Mouse (Mus musculus): Measurements from ENCODE around the gene Ppm1b. TPM values are rescaled to one million over a fixed set of nuclear protein-coding genes. Genes with fewer than 3 reads are reported as not detected.

Gene Ppm1b
- polyA plus RNA-seq, 1 experiment from 2014 or later, result 63.8 TPM

- ATAC-seq (replicated peaks; ENCODE audit: insufficient number of reproducible peaks, insufficient read depth, low FRiP score, low read depth), result no peak
- no peaks in the 10 kb centered on the region for H3K9me3 ChIP-seq (replicated peaks)
- H3K4me1 ChIP-seq (replicated peaks), result 0 out of 2 replicates have a peak, but pooled peaks cover 13% of the 10 kb centered on the region
- H3K27ac ChIP-seq, result no peak overlapping the region
- no peaks in the 10 kb centered on the region for H3K27me3 ChIP-seq
- H3K36me3 ChIP-seq, result no peaks in the 10 kb centered on the region
- 60% methylated on average over 9 of the region's 9 CpGs for WGBS
- no peak overlapping the region for H3K4me2 ChIP-seq
- H3K9ac ChIP-seq, result no peak overlapping the region
- H3K4me3 ChIP-seq, result no peak overlapping the region
Observed at GRCm38 (mm10) chr17:84940017-84940731, 16.4 kb upstream of the Ppm1b start.

GRCm38 (mm10) chr17:84941291-84941868, 15.2 kb upstream of the Ppm1b start:
- no peak overlapping the region for H3K4me2 ChIP-seq
- 0 out of 2 replicates have a peak, but pooled peaks cover 13% of the 10 kb centered on the region for H3K4me1 ChIP-seq (replicated peaks)
- H3K9ac ChIP-seq, result no peak overlapping the region
- H3K9me3 ChIP-seq (replicated peaks), result no peaks in the 10 kb centered on the region
- H3K27me3 ChIP-seq, result no peaks in the 10 kb centered on the region
- ATAC-seq (replicated peaks; ENCODE audit: insufficient number of reproducible peaks, insufficient read depth, low FRiP score, low read depth), result no peak
- 68% methylated on average over 13 of the region's 13 CpGs for WGBS
- no peaks in the 10 kb centered on the region for H3K36me3 ChIP-seq
- H3K4me3 ChIP-seq, result no peak overlapping the region
- no peak overlapping the region for H3K27ac ChIP-seq

GRCm38 (mm10) chr17:84942358-84943032, 14.0 kb upstream of the Ppm1b start:
- Histone ChIP-seq H3K4me1 (replicated peaks) (0 out of 2 replicates have a peak, but pooled peaks cover 13% of the 10 kb centered on the region), H3K27ac (no peak overlapping the region; the same call in 1 of the 2 replicates), H3K36me3 (no peaks in the 10 kb centered on the region), H3K4me3 (no peak overlapping the region), H3K4me2 (no peak overlapping the region), H3K9ac (no peak overlapping the region), H3K9me3 (replicated peaks) (no peaks in the 10 kb centered on the region), H3K27me3 (no peaks in the 10 kb centered on the region)
- 57% methylated on average over 10 of the region's 10 CpGs for WGBS
- ATAC-seq (replicated peaks; ENCODE audit: insufficient number of reproducible peaks, insufficient read depth, low FRiP score, low read depth), result no peak

GRCm38 (mm10) chr17:84943033-84943393, 13.5 kb upstream of the Ppm1b start:
- no peak for ATAC-seq (replicated peaks; ENCODE audit: insufficient number of reproducible peaks, insufficient read depth, low FRiP score, low read depth)
- H3K4me2 ChIP-seq, result no peak overlapping the region
- no peak overlapping the region for H3K4me3 ChIP-seq
- H3K27ac ChIP-seq, result no peak overlapping the region
- WGBS, result 47% methylated on average over 2 of the region's 2 CpGs
- H3K4me1 ChIP-seq (replicated peaks), result 0 out of 2 replicates have a peak, but pooled peaks cover 13% of the 10 kb centered on the region
- no peaks in the 10 kb centered on the region for H3K36me3 ChIP-seq
- no peak overlapping the region for H3K9ac ChIP-seq
- no peaks in the 10 kb centered on the region for H3K9me3 ChIP-seq (replicated peaks)
- no peaks in the 10 kb centered on the region for H3K27me3 ChIP-seq

GRCm38 (mm10) chr17:84944348-84944747, 12.2 kb upstream of the Ppm1b start:
- no peak overlapping the region for H3K4me3 ChIP-seq
- H3K9me3 ChIP-seq (replicated peaks), result no peaks in the 10 kb centered on the region
- H3K4me2 ChIP-seq, result no peak overlapping the region
- H3K9ac ChIP-seq, result no peak overlapping the region
- H3K4me1 ChIP-seq (replicated peaks), result 0 out of 2 replicates have a peak, but pooled peaks cover 13% of the 10 kb centered on the region
- H3K27ac ChIP-seq, result no peak overlapping the region
- H3K27me3 ChIP-seq, result no peaks in the 10 kb centered on the region
- WGBS, result 86% methylated on average over 6 of the region's 6 CpGs
- ATAC-seq (replicated peaks; ENCODE audit: insufficient number of reproducible peaks, insufficient read depth, low FRiP score, low read depth), result no peak
- no peaks in the 10 kb centered on the region for H3K36me3 ChIP-seq

- Histone ChIP-seq H3K27ac (no peak overlapping the region), H3K27me3 (no peaks in the 10 kb centered on the region), H3K9me3 (replicated peaks) (no peaks in the 10 kb centered on the region), H3K36me3 (no peaks in the 10 kb centered on the region), H3K4me3 (no peak overlapping the region), H3K9ac (no peak overlapping the region), H3K4me1 (replicated peaks) (peaks cover 6% of the 10 kb centered on the region; the same call in 1 of the 2 replicates), H3K4me2 (no peak overlapping the region)
- ATAC-seq (replicated peaks; ENCODE audit: insufficient number of reproducible peaks, insufficient read depth, low FRiP score, low read depth), result no peak
- WGBS, result 92% methylated on average over 5 of the region's 5 CpGs
Observed at GRCm38 (mm10) chr17:84952521-84952920, 4.0 kb upstream of the Ppm1b start.

- Histone ChIP-seq H3K27me3 (no peaks in the 10 kb centered on the region), H3K4me2 (no peak overlapping the region), H3K4me3 (no peak overlapping the region), H3K27ac (no peak overlapping the region), H3K9ac (no peak overlapping the region), H3K36me3 (no peaks in the 10 kb centered on the region), H3K9me3 (replicated peaks) (no peaks in the 10 kb centered on the region), H3K4me1 (replicated peaks) (peaks cover 6% of the 10 kb centered on the region; the same call in 1 of the 2 replicates)
- 80% methylated on average over 5 of the region's 5 CpGs for WGBS
- no peak for ATAC-seq (replicated peaks; ENCODE audit: insufficient number of reproducible peaks, insufficient read depth, low FRiP score, low read depth)
Observed at GRCm38 (mm10) chr17:84953776-84954175, 2.8 kb upstream of the Ppm1b start.

GRCm38 (mm10) chr17:84954881-84955280, 1.7 kb upstream of the Ppm1b start:
- Histone ChIP-seq H3K36me3 (no peaks in the 10 kb centered on the region), H3K27me3 (no peaks in the 10 kb centered on the region), H3K27ac (no peak overlapping the region), H3K9ac (no peak overlapping the region), H3K4me3 (no peak overlapping the region), H3K9me3 (replicated peaks) (no peaks in the 10 kb centered on the region), H3K4me2 (no peak overlapping the region), H3K4me1 (replicated peaks) (peaks cover 13% of the 10 kb centered on the region)
- no peak for ATAC-seq (replicated peaks; ENCODE audit: insufficient number of reproducible peaks, insufficient read depth, low FRiP score, low read depth)
- 88% methylated on average over 5 of the region's 5 CpGs for WGBS

- peak; percentile 81 for ATAC-seq (replicated peaks; ENCODE audit: insufficient number of reproducible peaks, insufficient read depth, low FRiP score, low read depth)
- H3K9me3 ChIP-seq (replicated peaks), result no peaks in the 10 kb centered on the region
- no peaks in the 10 kb centered on the region for H3K36me3 ChIP-seq
- H3K9ac ChIP-seq, result peak overlapping the region; percentile 65
- H3K27me3 ChIP-seq, result no peaks in the 10 kb centered on the region
- H3K4me2 ChIP-seq, result peak overlapping the region; percentile 72
- H3K4me1 ChIP-seq (replicated peaks), result peaks cover 23% of the 10 kb centered on the region
- H3K4me3 ChIP-seq, result peak overlapping the region; percentile 99
- peak overlapping the region; percentile 98 for H3K27ac ChIP-seq
- WGBS, result under 1% methylated on average over 24 of the region's 24 CpGs
Observed at GRCm38 (mm10) chr17:84956931-84957486, 468 bp downstream of the Ppm1b start.

- Histone ChIP-seq H3K4me2 (peak overlapping the region; percentile 72), H3K36me3 (no peaks in the 10 kb centered on the region), H3K27ac (peak overlapping the region; percentile 98), H3K27me3 (no peaks in the 10 kb centered on the region), H3K9me3 (replicated peaks) (no peaks in the 10 kb centered on the region), H3K4me3 (peak overlapping the region; percentile 99), H3K9ac (peak overlapping the region; percentile 99), H3K4me1 (replicated peaks) (peaks cover 23% of the 10 kb centered on the region)
- ATAC-seq (replicated peaks; ENCODE audit: insufficient number of reproducible peaks, insufficient read depth, low FRiP score, low read depth), result peak; percentile 98
- under 1% methylated on average over 48 of the region's 55 CpGs for WGBS
Observed at GRCm38 (mm10) chr17:84957487-84958259, 1.1 kb downstream of the Ppm1b start.
